Mouse (Mus musculus): ENCODE results near the gene Thrap3. TPM values are rescaled to one million over a fixed set of nuclear protein-coding genes. Genes with fewer than 3 reads are reported as not detected.
A peak's percentile ranks its signal among the peaks of the same experiment; 100 is the strongest.

Gene Thrap3
- polyA plus RNA-seq, 1 experiment from 2014 or later, result 256 TPM

DNA sequence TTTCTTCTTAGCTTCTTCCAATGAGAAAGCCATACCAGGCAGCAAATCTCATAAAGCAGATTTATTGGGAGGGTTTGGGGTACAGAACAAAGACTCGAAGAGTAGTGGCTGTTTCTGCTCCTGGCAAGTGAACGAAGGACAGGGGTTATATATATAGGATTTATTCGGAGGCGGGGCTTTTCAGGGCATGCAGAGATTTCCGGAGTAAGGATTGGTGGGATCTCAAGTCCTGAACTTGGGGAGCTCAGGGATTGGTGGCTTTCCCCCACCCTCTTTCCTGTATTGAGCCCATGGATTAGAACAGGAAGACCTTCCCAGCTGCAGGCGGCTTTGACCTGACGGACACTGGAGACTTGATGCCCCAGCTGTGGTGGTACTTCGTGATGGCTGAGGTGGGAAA, 1.5 kb upstream of the Thrap3 start:
- Histone ChIP-seq H3K4me3 (no peak overlapping the region), H3K9me3 (no peaks in the 10 kb centered on the region), H3K27ac (peak overlapping the region; percentile 97; the same call in 1 of the 2 replicates), H3K36me3 (replicated peaks) (peaks cover 19% of the 10 kb centered on the region), H3K27me3 (ENCODE audit: poor library complexity, severe bottlenecking) (no peaks in the 10 kb centered on the region), H3K4me1 (peaks cover 36% of the 10 kb centered on the region)
- 88% methylated on average over 8 of the region's 8 CpGs for WGBS
- DNase-seq (ENCODE audit: extremely low spot score, low spot score), result no peak

DNA sequence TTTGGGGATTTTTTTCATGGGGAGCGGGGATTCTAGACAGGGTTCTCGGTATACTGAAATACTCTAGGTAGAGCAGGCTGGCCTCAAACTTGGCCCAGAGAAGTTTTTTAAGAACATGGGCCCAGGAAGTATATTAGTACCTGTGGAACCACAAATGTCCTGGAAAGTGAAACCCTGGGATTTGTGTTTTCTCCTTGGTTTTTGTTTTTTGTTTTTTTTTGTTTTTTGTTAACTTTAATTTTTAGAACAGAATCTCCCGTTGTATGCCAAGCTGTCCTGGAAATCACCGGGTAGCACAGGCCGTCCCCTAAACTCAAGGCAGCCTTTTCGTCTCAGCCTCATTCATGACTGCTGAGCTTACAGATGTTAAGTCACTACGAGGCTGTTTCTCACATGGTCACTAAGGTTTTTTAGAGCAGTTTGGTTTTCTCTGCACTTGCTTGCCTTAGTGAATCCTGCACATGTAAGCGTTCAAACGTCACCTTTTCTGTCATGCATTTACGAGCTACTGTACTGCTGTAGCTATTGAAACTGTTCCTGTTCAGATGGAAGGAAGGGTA, 856 bp upstream of the Thrap3 start:
- peaks cover 36% of the 10 kb centered on the region for H3K4me1 ChIP-seq
- peak overlapping the region; percentile 97 for H3K27ac ChIP-seq
- no peak for DNase-seq (ENCODE audit: extremely low spot score, low spot score)
- peak overlapping the region; percentile 85 for H3K4me3 ChIP-seq
- H3K9me3 ChIP-seq, result no peaks in the 10 kb centered on the region
- 78% methylated on average over 10 of the region's 10 CpGs for WGBS
- no peaks in the 10 kb centered on the region for H3K27me3 ChIP-seq (ENCODE audit: poor library complexity, severe bottlenecking)
- H3K36me3 ChIP-seq (replicated peaks), result peaks cover 25% of the 10 kb centered on the region

DNA sequence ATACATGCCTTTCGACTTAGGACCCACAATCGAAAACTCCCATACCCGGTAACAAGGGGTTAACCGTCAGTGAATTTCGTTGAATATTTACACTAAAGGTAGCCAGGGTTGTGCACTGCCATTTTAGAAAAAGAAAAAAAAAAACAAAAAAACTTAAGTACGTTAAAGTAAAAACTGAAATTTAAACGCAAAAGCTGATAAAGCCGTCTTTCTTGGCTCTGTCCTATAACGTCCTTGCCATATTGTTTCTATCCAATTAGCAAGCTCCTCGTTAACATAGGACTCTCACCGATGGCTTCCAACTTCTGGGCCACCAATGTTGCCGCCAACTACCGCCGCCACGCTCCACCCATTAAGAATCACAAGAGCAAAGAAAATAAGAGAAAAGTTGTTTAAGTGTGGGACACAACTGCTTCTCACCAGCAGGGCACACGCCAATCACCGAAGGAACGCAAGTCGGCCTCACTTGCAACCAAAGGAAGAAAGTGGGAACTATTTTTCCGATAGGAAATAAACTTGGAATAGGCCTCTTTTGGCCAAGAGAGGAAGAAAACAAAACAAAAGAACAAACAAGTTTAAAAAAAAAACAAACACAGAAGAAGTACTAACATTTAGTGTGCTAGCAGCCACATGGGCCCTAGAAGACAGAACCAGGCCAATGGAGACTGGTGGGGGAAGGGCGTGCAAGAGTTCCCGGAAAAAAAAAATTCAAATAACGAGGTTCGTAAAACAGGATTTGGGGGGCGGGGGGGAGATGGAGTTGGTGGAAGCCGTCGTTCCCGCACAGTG, 852 bp downstream of the Thrap3 start:
- WGBS, result under 1% methylated on average over 28 of the region's 28 CpGs
- DNase-seq (ENCODE audit: extremely low spot score, low spot score), result peak; percentile 50
- Histone ChIP-seq H3K4me1 (peaks cover 36% of the 10 kb centered on the region), H3K27ac (peak overlapping the region; percentile 97), H3K36me3 (replicated peaks) (peaks cover 40% of the 10 kb centered on the region), H3K27me3 (ENCODE audit: poor library complexity, severe bottlenecking) (no peaks in the 10 kb centered on the region), H3K4me3 (peak overlapping the region; percentile 85), H3K9me3 (no peaks in the 10 kb centered on the region)

DNA sequence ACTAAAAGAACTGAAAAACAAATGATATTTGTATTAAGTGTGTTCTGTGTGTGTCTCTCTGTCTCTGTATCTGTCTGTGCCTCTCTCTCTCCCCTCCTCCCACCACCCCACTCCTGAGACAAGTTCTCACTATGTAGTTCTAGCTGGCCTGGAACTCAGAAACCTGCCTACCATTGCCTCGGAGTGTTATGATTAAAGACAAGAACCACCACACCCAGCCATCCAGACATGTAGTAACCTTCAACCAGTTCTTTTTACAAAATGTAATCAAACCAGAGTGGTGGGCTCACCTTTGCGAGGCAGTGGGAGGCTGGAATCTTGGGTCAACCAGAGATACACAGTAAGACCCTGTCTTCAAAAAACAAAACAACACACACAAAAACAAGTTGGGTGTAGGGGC, 1.9 kb downstream of the Thrap3 start:
- H3K4me3 ChIP-seq, result peak overlapping the region; percentile 85
- H3K27me3 ChIP-seq (ENCODE audit: poor library complexity, severe bottlenecking), result no peaks in the 10 kb centered on the region
- no peak overlapping the region for H3K27ac ChIP-seq
- H3K9me3 ChIP-seq, result no peaks in the 10 kb centered on the region
- H3K36me3 ChIP-seq (replicated peaks), result peaks cover 49% of the 10 kb centered on the region
- WGBS, result 86% methylated on average over 2 of the region's 2 CpGs
- H3K4me1 ChIP-seq, result peaks cover 36% of the 10 kb centered on the region
- no peak for DNase-seq (ENCODE audit: extremely low spot score, low spot score)

DNA sequence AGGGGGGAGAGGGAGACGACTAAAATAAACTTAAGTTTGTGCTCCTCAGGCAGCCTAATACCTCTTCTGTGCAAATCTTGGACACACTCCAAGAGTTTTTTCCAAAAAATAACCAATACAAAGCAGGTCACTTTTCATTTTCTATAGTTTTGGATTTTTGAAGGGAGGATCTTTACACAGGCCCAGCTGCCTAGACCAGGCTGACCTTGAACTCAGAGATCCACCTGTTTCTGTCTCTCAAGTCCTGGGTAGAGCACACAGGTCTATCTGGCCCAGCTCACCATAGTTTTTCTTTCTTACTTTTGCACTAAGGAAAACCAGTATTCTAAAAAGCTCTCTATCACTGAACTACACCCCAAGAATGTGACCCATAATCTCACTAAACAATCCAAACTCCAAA, 2.5 kb downstream of the Thrap3 start:
- H3K36me3 ChIP-seq (replicated peaks), result peaks cover 54% of the 10 kb centered on the region
- no peaks in the 10 kb centered on the region for H3K9me3 ChIP-seq
- WGBS, result 95% methylated on average over 1 of the region's 1 CpGs
- H3K27me3 ChIP-seq (ENCODE audit: poor library complexity, severe bottlenecking), result no peaks in the 10 kb centered on the region
- no peak overlapping the region for H3K27ac ChIP-seq
- DNase-seq (ENCODE audit: extremely low spot score, low spot score), result no peak
- peak overlapping the region; percentile 85 for H3K4me3 ChIP-seq
- H3K4me1 ChIP-seq, result peaks cover 36% of the 10 kb centered on the region

DNA sequence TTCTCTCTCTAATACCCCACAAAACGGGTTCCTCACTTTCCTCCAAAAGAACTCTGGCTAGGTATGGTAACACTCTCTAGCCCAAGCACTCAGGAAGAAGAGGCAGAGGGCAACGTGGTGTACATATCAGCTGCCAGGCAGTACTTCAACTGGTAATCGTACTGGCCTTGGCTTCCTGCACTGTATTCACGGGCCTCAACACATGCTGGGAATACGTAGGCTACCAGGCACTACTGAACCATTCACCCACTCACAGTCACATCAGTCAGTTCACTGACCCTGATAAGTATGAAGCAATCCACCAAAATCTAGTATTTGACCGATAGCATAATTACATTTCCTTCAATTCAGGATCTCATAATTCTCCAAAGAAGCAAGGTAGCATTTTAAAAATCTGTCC, 3.0 kb downstream of the Thrap3 start:
- no peaks in the 10 kb centered on the region for H3K9me3 ChIP-seq
- WGBS, result 93% methylated on average over 6 of the region's 6 CpGs
- H3K36me3 ChIP-seq (replicated peaks), result peaks cover 59% of the 10 kb centered on the region
- H3K27me3 ChIP-seq (ENCODE audit: poor library complexity, severe bottlenecking), result no peaks in the 10 kb centered on the region
- H3K4me1 ChIP-seq, result peaks cover 36% of the 10 kb centered on the region
- no peak overlapping the region for H3K27ac ChIP-seq
- no peak for DNase-seq (ENCODE audit: extremely low spot score, low spot score)
- peak overlapping the region; percentile 85; the same call in 1 of the 2 replicates for H3K4me3 ChIP-seq

DNA sequence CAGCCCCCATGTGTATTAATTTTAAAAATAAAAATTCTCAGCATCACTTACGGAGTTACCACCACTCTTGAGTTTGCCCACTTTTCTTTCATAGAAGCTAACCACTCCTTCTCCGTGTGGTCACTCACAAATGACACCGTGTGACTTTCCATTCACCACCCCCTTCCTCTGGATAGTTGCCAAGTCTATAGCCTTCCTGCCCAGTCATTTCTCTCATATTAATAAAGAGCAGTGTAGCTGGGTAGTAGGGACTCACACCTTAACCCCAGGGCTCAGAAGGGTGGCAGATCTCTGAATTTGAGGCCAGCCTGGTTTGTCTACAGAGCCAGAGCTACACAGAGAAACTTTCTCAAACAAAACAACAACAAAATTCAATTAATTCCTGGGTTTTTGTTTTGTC, 5.1 kb downstream of the Thrap3 start:
- peaks cover 80% of the 10 kb centered on the region for H3K36me3 ChIP-seq (replicated peaks)
- WGBS, result 93% methylated on average over 3 of the region's 3 CpGs

DNA sequence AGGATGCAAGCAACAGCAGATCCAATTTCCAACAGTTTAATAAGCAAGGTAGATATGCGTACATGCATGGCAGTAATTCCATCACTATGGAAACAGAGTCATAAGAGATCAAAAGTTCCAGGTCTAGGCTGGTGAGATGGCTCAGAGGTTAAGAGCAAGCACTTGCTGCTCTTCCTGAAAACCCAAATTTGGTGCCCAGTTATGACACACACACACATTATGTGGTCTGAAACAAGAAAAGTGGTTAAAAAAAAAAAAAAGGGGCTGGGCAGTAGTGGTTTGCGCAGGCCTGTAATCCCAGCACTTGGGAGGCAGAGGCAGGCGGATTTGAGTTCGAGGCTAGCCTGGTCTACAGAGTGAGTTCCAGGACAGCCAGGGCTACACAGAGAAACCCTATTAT, 7.6 kb downstream of the Thrap3 start:
- DNase-seq (ENCODE audit: extremely low spot score, low spot score), result no peak
- Histone ChIP-seq H3K4me1 (peaks cover 6% of the 10 kb centered on the region), H3K9me3 (no peaks in the 10 kb centered on the region), H3K27me3 (ENCODE audit: poor library complexity, severe bottlenecking) (no peaks in the 10 kb centered on the region), H3K4me3 (no peak overlapping the region), H3K27ac (no peak overlapping the region), H3K36me3 (replicated peaks) (peaks cover 96% of the 10 kb centered on the region)
- WGBS, result 90% methylated on average over 4 of the region's 4 CpGs

More for the DNA sequence above, 5.1 kb downstream of the Thrap3 start:
- no peak for DNase-seq (ENCODE audit: extremely low spot score, low spot score)
- H3K27me3 ChIP-seq (ENCODE audit: poor library complexity, severe bottlenecking), result no peaks in the 10 kb centered on the region
- H3K4me3 ChIP-seq, result no peak overlapping the region
- H3K4me1 ChIP-seq, result peaks cover 19% of the 10 kb centered on the region
- no peak overlapping the region for H3K27ac ChIP-seq
- H3K9me3 ChIP-seq, result no peaks in the 10 kb centered on the region

DNA sequence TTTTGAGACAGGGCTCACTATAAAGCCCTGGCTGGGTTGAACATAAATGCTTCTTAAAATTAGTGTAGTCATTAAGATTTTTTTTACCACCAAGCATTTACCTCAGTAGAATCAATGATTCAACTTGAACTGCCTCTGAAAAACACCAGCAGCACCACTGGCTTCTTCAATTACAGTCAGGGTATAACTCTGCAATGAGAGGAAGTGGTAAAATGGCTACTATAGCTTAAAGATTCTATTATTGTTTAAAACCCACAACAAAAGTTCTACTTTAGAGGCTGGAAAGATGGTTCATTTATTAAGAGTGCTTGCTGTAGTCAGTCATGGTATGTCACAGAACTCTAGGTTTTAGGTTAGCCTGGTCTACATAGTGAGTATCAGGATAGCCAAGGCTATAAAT, 8.3 kb downstream of the Thrap3 start:
- H3K27ac ChIP-seq, result no peak overlapping the region
- H3K4me1 ChIP-seq, result no peaks in the 10 kb centered on the region
- H3K36me3 ChIP-seq (replicated peaks), result peaks cover 96% of the 10 kb centered on the region
- DNase-seq (ENCODE audit: extremely low spot score, low spot score), result no peak
- H3K4me3 ChIP-seq, result no peak overlapping the region
- no peaks in the 10 kb centered on the region for H3K27me3 ChIP-seq (ENCODE audit: poor library complexity, severe bottlenecking)
- no peaks in the 10 kb centered on the region for H3K9me3 ChIP-seq

DNA sequence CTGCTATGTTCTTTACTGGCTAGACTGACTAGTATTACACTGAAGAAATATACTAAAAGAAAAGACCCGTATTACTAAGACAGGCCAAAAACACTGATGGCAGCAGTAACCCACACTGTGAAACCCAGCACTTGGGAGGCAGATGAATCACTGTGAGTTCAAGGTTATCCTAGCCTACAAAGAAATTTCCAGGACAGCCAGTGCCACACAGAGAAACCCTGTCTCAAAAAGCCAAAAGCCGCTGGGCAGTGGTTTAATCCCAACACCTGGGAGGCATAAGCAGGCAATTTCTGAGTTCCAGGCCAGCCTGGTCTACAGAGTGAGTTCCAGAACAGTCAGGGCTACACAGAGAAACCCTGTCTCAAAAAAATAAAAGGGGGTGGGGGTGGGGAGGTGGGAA, 11.9 kb downstream of the Thrap3 start:
- no peaks in the 10 kb centered on the region for H3K9me3 ChIP-seq
- H3K4me1 ChIP-seq, result no peaks in the 10 kb centered on the region
- H3K27me3 ChIP-seq (ENCODE audit: poor library complexity, severe bottlenecking), result no peaks in the 10 kb centered on the region
- H3K27ac ChIP-seq, result no peak overlapping the region
- no peak overlapping the region for H3K4me3 ChIP-seq
- 85% methylated on average over 2 of the region's 2 CpGs for WGBS
- DNase-seq (ENCODE audit: extremely low spot score, low spot score), result no peak
- peaks cover 95% of the 10 kb centered on the region for H3K36me3 ChIP-seq (replicated peaks)

DNA sequence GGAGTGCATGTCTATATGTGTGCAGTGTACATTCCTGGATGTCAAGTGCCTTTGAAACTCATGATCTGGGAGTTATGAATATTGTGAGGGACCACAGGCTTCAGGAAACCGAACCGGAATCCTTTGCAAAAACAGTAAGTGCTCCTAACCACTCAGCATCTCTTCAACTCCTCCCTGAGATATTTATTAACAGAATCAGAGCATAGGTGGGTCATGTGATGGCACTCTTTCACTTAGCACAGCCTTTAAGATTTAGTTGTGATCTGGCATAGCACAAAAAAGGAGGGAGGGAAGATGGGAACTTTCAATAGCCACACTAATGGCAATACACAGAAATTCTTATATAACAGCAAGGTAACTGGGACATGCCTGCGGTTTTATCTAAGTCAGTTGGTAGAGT, 15.5 kb downstream of the Thrap3 start:
- Histone ChIP-seq H3K9me3 (no peaks in the 10 kb centered on the region), H3K27ac (no peak overlapping the region), H3K36me3 (replicated peaks) (peaks cover 95% of the 10 kb centered on the region), H3K4me1 (no peaks in the 10 kb centered on the region), H3K27me3 (ENCODE audit: poor library complexity, severe bottlenecking) (no peaks in the 10 kb centered on the region), H3K4me3 (no peak overlapping the region)
- WGBS, result 98% methylated on average over 3 of the region's 3 CpGs
- no peak for DNase-seq (ENCODE audit: extremely low spot score, low spot score)

DNA sequence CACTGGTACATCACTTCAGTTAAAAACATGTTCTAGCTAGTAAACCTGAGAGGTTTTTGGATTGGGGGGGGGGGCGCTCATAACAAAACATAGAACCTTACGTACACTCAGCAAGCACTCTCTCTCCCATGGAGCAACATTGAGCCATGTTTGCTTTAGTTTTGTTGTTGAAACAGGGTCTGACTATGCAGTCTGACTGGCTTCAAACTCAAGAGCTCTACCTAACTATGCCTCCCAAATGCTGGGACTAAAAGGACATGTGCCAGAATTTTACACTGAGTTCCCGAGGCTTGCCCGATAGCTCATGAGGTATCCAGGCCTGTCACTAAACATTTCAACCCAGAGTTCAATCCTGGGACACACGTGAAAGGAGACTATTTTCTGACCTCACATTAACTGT, 19.5 kb downstream of the Thrap3 start:
- Histone ChIP-seq H3K27me3 (ENCODE audit: poor library complexity, severe bottlenecking) (no peaks in the 10 kb centered on the region), H3K4me1 (no peaks in the 10 kb centered on the region), H3K4me3 (no peak overlapping the region), H3K27ac (no peak overlapping the region), H3K9me3 (no peaks in the 10 kb centered on the region), H3K36me3 (replicated peaks) (peaks cover 97% of the 10 kb centered on the region)
- WGBS, result 94% methylated on average over 5 of the region's 5 CpGs
- no peak for DNase-seq (ENCODE audit: extremely low spot score, low spot score)

DNA sequence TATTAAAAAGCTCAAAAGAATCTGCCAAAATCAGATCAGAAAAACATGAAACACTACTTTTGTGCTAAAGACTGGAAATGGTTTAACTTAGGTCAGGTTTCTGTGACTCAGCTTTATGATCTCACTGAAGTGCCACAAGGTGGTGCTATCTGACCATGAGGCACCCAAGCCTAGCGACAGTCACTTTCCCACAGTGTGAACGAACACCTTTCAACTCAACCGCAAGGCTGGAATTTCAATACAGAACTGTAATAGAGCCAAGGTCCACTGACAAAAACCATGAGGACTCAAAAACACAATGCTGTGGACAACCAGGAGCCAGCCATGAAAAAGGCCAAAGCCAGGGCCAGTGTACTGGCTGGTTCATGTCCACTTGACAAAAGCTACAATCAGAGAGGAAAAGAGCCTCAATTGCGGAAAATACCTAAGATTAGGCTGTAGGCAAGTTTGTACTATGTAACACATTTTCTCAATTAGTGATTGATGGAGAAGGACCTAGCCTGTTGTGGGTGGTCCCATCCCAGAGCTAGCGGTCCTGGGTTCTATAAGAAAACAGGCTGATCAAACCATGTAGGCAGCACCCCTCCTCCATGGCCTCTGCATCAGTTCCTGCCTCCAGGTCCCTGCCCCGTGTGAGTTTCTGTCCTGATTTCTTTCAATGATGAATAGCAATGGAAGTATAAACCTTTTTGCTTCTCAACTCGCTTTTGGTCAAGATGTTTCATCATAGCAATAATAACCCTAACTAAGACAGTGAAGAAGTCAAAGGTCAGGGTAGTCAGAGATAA, 21.2 kb downstream of the Thrap3 start:
- peaks cover 96% of the 10 kb centered on the region for H3K36me3 ChIP-seq (replicated peaks)
- WGBS, result 78% methylated on average over 7 of the region's 7 CpGs
- H3K9me3 ChIP-seq, result no peaks in the 10 kb centered on the region
- DNase-seq (ENCODE audit: extremely low spot score, low spot score), result no peak
- no peak overlapping the region for H3K27ac ChIP-seq
- no peaks in the 10 kb centered on the region for H3K27me3 ChIP-seq (ENCODE audit: poor library complexity, severe bottlenecking)
- no peaks in the 10 kb centered on the region for H3K4me1 ChIP-seq
- H3K4me3 ChIP-seq, result no peak overlapping the region

Data from forebrain, embryonic 10.5 days (tissue).